Mouse (Mus musculus) neural tube, embryonic 13.5 days (tissue): Measurements from ENCODE around the gene Gm29427. TPM values are rescaled to one million over a fixed set of nuclear protein-coding genes. Genes with fewer than 3 reads are reported as not detected.

Experiments
- polyA plus RNA-seq: library from polyadenylated mRNA; unstranded; fragments of >200 nt; fragmentation: Nextera tagmentation; extraction: Ambion mirVana; gene quantifications from 2 replicates; pipeline ENCODE4 v1.2.1, GENCODE M21; 2015

The Gm29427 gene
- polyA plus RNA-seq, 1 experiment from 2014 or later = not detected

Other genes starting within 250 kb of the Gm29427 start
- gene Zp3r, start 86.2 kb downstream of the Gm29427 start, polyA plus RNA-seq = not detected in 2 replicates
- not detected in 2 replicates for gene C4bp, start 54.2 kb downstream of the Gm29427 start, polyA plus RNA-seq
- 18.1 and 19.0 TPM in 2 replicates for gene Yod1, start 1.5 kb upstream of the Gm29427 start, polyA plus RNA-seq
- gene Pfkfb2, start 13.5 kb upstream of the Gm29427 start, polyA plus RNA-seq = 19.5 and 20.9 TPM in 2 replicates
- gene AA986860, start 16.2 kb upstream of the Gm29427 start, polyA plus RNA-seq = 0.49 and 1.4 TPM in 2 replicates
- gene Fcamr, start 85.1 kb upstream of the Gm29427 start, polyA plus RNA-seq = not detected in 2 replicates
- gene Pigr, start 110.9 kb upstream of the Gm29427 start, polyA plus RNA-seq = not detected in 2 replicates
- gene Fcmr, start 149.9 kb upstream of the Gm29427 start, polyA plus RNA-seq = not detected in 2 replicates
- gene Il24, start 171.7 kb upstream of the Gm29427 start, polyA plus RNA-seq = not detected in 2 replicates
- gene Il20, start 195.7 kb upstream of the Gm29427 start, polyA plus RNA-seq = not detected in 2 replicates
- not detected in 2 replicates for gene Il19, start 224.3 kb upstream of the Gm29427 start, polyA plus RNA-seq